Mouse (Mus musculus): ENCODE measurements around the gene Ss18l1. TPM values are rescaled to one million over a fixed set of nuclear protein-coding genes. Genes with fewer than 3 reads are reported as not detected.

The Ss18l1 gene
- polyA plus RNA-seq, 1 experiment: 0.54 TPM

GRCm38 (mm10) chr2:180083063-180083462 lies 40.8 kb downstream of the Ss18l1 start:
- Histone ChIP-seq H3K9me3 (peaks cover 9% of the 10 kb centered on the region), H3K4me1 (peaks cover 59% of the 10 kb centered on the region), H3K27me3 (replicated peaks) (peaks cover 2% of the 10 kb centered on the region), H3K4me3 (replicated peaks) (no peak overlapping the region), H3K36me3 (replicated peaks; ENCODE audit: low read length) (peaks cover 83% of the 10 kb centered on the region)
- TF ChIP-seq FLI1 (IDR thresholded peaks at IDR 0.05; ENCODE audit: low read length) (no peak), GATA1 (IDR thresholded peaks at IDR 0.05; ENCODE audit: borderline replicate concordance, low read length) (no peak)

DNA sequence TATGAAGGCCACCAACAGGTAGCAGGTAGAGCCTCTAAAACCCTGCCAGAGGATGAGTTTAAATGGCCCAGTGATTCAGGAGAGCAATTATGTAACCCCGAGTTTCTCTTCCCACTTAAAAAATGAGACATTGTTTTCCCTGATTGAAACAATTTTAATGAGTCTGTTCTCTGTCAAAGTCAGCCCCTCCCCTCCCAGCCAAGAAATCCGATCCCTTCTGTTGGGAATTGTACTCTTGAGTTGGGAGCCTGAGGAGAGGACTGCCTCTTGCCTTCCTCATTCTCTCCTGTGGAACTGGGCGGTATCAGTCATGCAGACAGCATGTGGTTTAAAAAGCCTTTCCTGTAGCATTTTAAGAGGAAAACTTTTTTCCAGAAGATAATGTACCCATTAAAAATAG lies 42.3 kb downstream of the Ss18l1 start:
- H3K9me3 ChIP-seq: peaks cover 9% of the 10 kb centered on the region
- peak overlapping the region; percentile 20 for H3K4me3 ChIP-seq (replicated peaks)
- TF ChIP-seq FLI1 (IDR thresholded peaks at IDR 0.05; ENCODE audit: low read length) (no peak), GATA1 (IDR thresholded peaks at IDR 0.05; ENCODE audit: borderline replicate concordance, low read length) (no peak)
- H3K27me3 ChIP-seq (replicated peaks): peaks cover 17% of the 10 kb centered on the region
- peaks cover 69% of the 10 kb centered on the region for H3K36me3 ChIP-seq (replicated peaks; ENCODE audit: low read length)
- peaks cover 59% of the 10 kb centered on the region for H3K4me1 ChIP-seq

GRCm38 (mm10) chr2:180085926-180086636 lies 43.8 kb downstream of the Ss18l1 start:
- no peak overlapping the region for H3K4me3 ChIP-seq (replicated peaks)
- H3K9me3 ChIP-seq: peaks cover 9% of the 10 kb centered on the region
- H3K36me3 ChIP-seq (replicated peaks; ENCODE audit: low read length): peaks cover 58% of the 10 kb centered on the region
- peaks cover 33% of the 10 kb centered on the region for H3K27me3 ChIP-seq (replicated peaks)
- TF ChIP-seq GATA1 (IDR thresholded peaks at IDR 0.05; ENCODE audit: borderline replicate concordance, low read length): no peak
- no peak for TF ChIP-seq FLI1 (IDR thresholded peaks at IDR 0.05; ENCODE audit: low read length)
- peaks cover 57% of the 10 kb centered on the region for H3K4me1 ChIP-seq

GRCm38 (mm10) chr2:180086637-180087027 lies 44.3 kb downstream of the Ss18l1 start:
- Histone ChIP-seq H3K4me1 (peaks cover 54% of the 10 kb centered on the region), H3K9me3 (peaks cover 9% of the 10 kb centered on the region), H3K4me3 (replicated peaks) (no peak overlapping the region), H3K27me3 (replicated peaks) (peaks cover 34% of the 10 kb centered on the region), H3K36me3 (replicated peaks; ENCODE audit: low read length) (peaks cover 53% of the 10 kb centered on the region)
- TF ChIP-seq FLI1 (IDR thresholded peaks at IDR 0.05; ENCODE audit: low read length) (no peak), GATA1 (IDR thresholded peaks at IDR 0.05; ENCODE audit: borderline replicate concordance, low read length) (no peak)

DNA sequence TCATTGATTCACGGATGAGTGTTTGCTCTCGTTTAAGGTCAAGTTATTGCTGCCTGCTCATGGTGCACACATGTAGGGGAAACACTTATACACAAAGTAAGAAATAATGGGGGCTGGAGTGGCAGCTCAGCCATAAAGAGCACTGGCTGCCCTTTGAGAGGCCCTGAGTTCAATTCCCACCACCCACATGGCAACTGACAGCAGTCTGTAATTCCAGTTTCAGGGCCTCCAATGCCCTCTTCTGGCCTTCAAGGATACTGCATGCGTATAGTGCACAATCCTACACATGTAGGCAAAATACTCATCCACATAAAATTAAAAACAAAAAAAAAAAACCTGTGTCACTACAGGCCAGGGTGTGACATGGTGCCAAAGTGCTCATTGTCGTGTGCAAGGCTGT lies 45.2 kb downstream of the Ss18l1 start:
- Histone ChIP-seq H3K4me1 (peaks cover 46% of the 10 kb centered on the region), H3K27me3 (replicated peaks) (peaks cover 34% of the 10 kb centered on the region), H3K9me3 (peaks cover 9% of the 10 kb centered on the region), H3K36me3 (replicated peaks; ENCODE audit: low read length) (peaks cover 44% of the 10 kb centered on the region), H3K4me3 (replicated peaks) (no peak overlapping the region)
- TF ChIP-seq GATA1 (IDR thresholded peaks at IDR 0.05; ENCODE audit: borderline replicate concordance, low read length) (no peak), FLI1 (IDR thresholded peaks at IDR 0.05; ENCODE audit: low read length) (no peak)

GRCm38 (mm10) chr2:180090285-180090684 lies 48.0 kb downstream of the Ss18l1 start:
- Histone ChIP-seq H3K4me1 (peaks cover 23% of the 10 kb centered on the region), H3K4me3 (replicated peaks) (peak overlapping the region; percentile 20), H3K9me3 (peaks cover 9% of the 10 kb centered on the region), H3K36me3 (replicated peaks; ENCODE audit: low read length) (peaks cover 22% of the 10 kb centered on the region), H3K27me3 (replicated peaks) (peaks cover 49% of the 10 kb centered on the region)
- TF ChIP-seq FLI1 (IDR thresholded peaks at IDR 0.05; ENCODE audit: low read length) (no peak), GATA1 (IDR thresholded peaks at IDR 0.05; ENCODE audit: borderline replicate concordance, low read length) (no peak)

GRCm38 (mm10) chr2:180095711-180096110 lies 53.4 kb downstream of the Ss18l1 start:
- Histone ChIP-seq H3K4me1 (peaks cover 25% of the 10 kb centered on the region), H3K36me3 (replicated peaks; ENCODE audit: low read length) (no peaks in the 10 kb centered on the region), H3K4me3 (replicated peaks) (no peak overlapping the region), H3K27me3 (replicated peaks) (peaks cover 74% of the 10 kb centered on the region), H3K9me3 (no peaks in the 10 kb centered on the region)
- no peak for TF ChIP-seq GATA1 (IDR thresholded peaks at IDR 0.05; ENCODE audit: borderline replicate concordance, low read length)
- TF ChIP-seq FLI1 (IDR thresholded peaks at IDR 0.05; ENCODE audit: low read length): no peak

- H3K4me1 ChIP-seq: peaks cover 32% of the 10 kb centered on the region
- no peaks in the 10 kb centered on the region for H3K36me3 ChIP-seq (replicated peaks; ENCODE audit: low read length)
- H3K9me3 ChIP-seq: no peaks in the 10 kb centered on the region
- TF ChIP-seq GATA1 (IDR thresholded peaks at IDR 0.05; ENCODE audit: borderline replicate concordance, low read length) (no peak), FLI1 (IDR thresholded peaks at IDR 0.05; ENCODE audit: low read length) (no peak)
- H3K27me3 ChIP-seq (replicated peaks): peaks cover 88% of the 10 kb centered on the region
- H3K4me3 ChIP-seq (replicated peaks): no peak overlapping the region
Measured at GRCm38 (mm10) chr2:180097585-180097984, 55.3 kb downstream of the Ss18l1 start.

GRCm38 (mm10) chr2:180098167-180098566 lies 55.9 kb downstream of the Ss18l1 start:
- H3K4me3 ChIP-seq (replicated peaks): no peak overlapping the region
- H3K4me1 ChIP-seq: peaks cover 34% of the 10 kb centered on the region
- no peaks in the 10 kb centered on the region for H3K9me3 ChIP-seq
- H3K36me3 ChIP-seq (replicated peaks; ENCODE audit: low read length): no peaks in the 10 kb centered on the region
- TF ChIP-seq FLI1 (IDR thresholded peaks at IDR 0.05; ENCODE audit: low read length) (no peak), GATA1 (IDR thresholded peaks at IDR 0.05; ENCODE audit: borderline replicate concordance, low read length) (no peak)
- H3K27me3 ChIP-seq (replicated peaks): peaks cover 93% of the 10 kb centered on the region

DNA sequence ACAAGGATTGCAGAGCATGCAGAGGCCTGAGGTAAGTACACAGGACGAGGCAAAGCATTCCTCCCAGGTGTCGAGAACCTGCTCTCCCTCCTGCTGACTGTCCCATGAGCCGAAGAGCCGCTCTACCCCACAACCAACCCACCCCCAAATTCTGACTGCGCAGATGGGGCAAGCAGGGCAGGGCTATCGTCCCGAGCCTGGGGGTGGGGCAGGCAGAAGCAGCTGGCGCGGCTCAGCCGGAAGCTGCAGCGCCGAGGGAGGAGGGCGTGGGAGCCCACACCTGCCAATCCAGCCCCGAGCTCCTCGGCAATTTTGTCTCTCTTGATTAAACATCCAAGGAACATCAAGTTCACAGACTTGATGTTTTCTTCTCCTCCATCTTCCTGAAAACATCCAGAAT lies 57.2 kb downstream of the Ss18l1 start:
- Histone ChIP-seq H3K9me3 (no peaks in the 10 kb centered on the region), H3K36me3 (replicated peaks; ENCODE audit: low read length) (no peaks in the 10 kb centered on the region), H3K27me3 (replicated peaks) (peaks cover 98% of the 10 kb centered on the region), H3K4me3 (replicated peaks) (peak overlapping the region; percentile 77), H3K4me1 (peaks cover 42% of the 10 kb centered on the region)
- no peak for TF ChIP-seq GATA1 (IDR thresholded peaks at IDR 0.05; ENCODE audit: borderline replicate concordance, low read length)
- no peak for TF ChIP-seq FLI1 (IDR thresholded peaks at IDR 0.05; ENCODE audit: low read length)

Measured in megakaryocyte, embryonic 14.5 days (primary cell).